Mouse (Mus musculus) midbrain, embryonic 10.5 days (tissue): ENCODE data around the gene Kcnn1. TPM values are rescaled to one million over a fixed set of nuclear protein-coding genes. Genes with fewer than 3 reads are reported as not detected.
A peak's percentile ranks its signal among the peaks of the same experiment; 100 is the strongest.

Experiments
- DNase-seq: peaks from one replicate; pipeline ENCODE4 v3.0.0-alpha.2; 2017; ENCODE audit warnings: low spot score
- H3K27ac ChIP-seq: fragments of 300-500 bp; sonication (generic); replicated peaks from 2 replicates; pipeline ENCODE4 v1.5.1; 2016; ENCODE audit warnings: mild to moderate bottlenecking
- H3K27me3 ChIP-seq: fragments of 300-500 bp; sonication (generic); 2 replicates; pipeline ENCODE4 v1.6.1; 2016; ENCODE audit warnings: low read depth, mild to moderate bottlenecking; ENCODE audit not compliant: poor library complexity, severe bottlenecking
- H3K36me3 ChIP-seq: fragments of 300-500 bp; sonication (generic); 2 replicates; pipeline ENCODE4 v1.6.1; 2016; ENCODE audit warnings: mild to moderate bottlenecking, moderate library complexity
- H3K4me1 ChIP-seq: fragments of 300-500 bp; sonication (generic); 2 replicates; pipeline ENCODE4 v1.6.1; 2016
- H3K4me3 ChIP-seq: fragments of 300-500 bp; sonication (generic); 2 replicates; pipeline ENCODE4 v1.5.1; 2016; ENCODE audit warnings: mild to moderate bottlenecking, moderate library complexity
- H3K9me3 ChIP-seq: fragments of 300-500 bp; sonication (generic); replicated peaks from 2 replicates; pipeline ENCODE4 v1.6.1; 2016; ENCODE audit warnings: mild to moderate bottlenecking
- whole genome bisulfite sequencing: fragments of 180-500 bp; shearing (Covaris S2); methylation state at CpG from one replicate; pipeline ENCODE4 v1.1.7; 2016; 5-methylcytosine and 5-hydroxymethylcytosine counted together
- polyA plus RNA-seq: library from polyadenylated mRNA; unstranded; fragments of >200 nt; fragmentation: Nextera tagmentation; extraction: Ambion mirVana; gene quantifications from 2 replicates; pipeline ENCODE4 v1.2.1, GENCODE M21; 2016

Kcnn1 gene
- polyA plus RNA-seq, 1 experiment from 2014 or later = 9.1 TPM

- no peak for DNase-seq
- Histone ChIP-seq H3K27ac (no peak overlapping the region), H3K4me3 (peak overlapping the region; percentile 29; the same call in 1 of the 2 replicates), H3K36me3 (peaks cover 18% of the 10 kb centered on the region), H3K9me3 (no peaks in the 10 kb centered on the region), H3K4me1 (peaks cover 58% of the 10 kb centered on the region), H3K27me3 (peaks cover 8% of the 10 kb centered on the region)
- WGBS = 92% methylated on average over 5 of the region's 5 CpGs
These were observed 8.2 kb upstream of the Kcnn1 start for GRCm38 (mm10) chr8:70871195-70871807.

DNA sequence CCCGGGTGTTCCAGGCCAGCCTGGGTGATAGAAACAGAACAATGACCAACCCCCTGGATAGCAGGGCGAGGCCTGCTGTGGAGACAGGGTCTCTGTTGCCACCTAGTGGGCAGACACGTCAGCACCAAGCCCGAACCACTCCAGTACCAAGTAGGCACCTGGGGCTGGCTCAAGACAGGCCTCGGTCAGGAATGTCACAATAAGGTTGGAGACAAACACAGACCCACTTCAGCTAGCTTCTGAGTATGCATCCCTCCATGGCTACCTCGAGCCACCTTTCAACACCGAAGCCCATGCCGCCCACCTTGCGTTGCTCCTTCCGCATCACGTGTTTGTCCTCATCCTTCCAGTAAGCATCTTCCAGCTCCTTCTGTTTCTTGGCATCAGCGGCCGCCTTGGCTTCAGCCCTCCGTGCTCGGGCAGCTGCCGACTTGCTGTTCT, 6.6 kb upstream of the Kcnn1 start:
- Histone ChIP-seq H3K9me3 (no peaks in the 10 kb centered on the region), H3K36me3 (peaks cover 18% of the 10 kb centered on the region), H3K4me1 (peaks cover 71% of the 10 kb centered on the region), H3K27ac (peak overlapping the region; percentile 75), H3K4me3 (peak overlapping the region; percentile 41), H3K27me3 (peaks cover 8% of the 10 kb centered on the region)
- DNase-seq = peak; percentile 75
- 51% methylated on average over 16 of the region's 16 CpGs for WGBS

- DNase-seq = no peak
- Histone ChIP-seq H3K27ac (peak overlapping the region; percentile 75), H3K4me3 (peak overlapping the region; percentile 41), H3K36me3 (peaks cover 18% of the 10 kb centered on the region), H3K9me3 (no peaks in the 10 kb centered on the region), H3K27me3 (peaks cover 8% of the 10 kb centered on the region), H3K4me1 (peaks cover 72% of the 10 kb centered on the region)
- 39% methylated on average over 5 of the region's 5 CpGs for WGBS
These were observed 6.1 kb upstream of the Kcnn1 start for GRCm38 (mm10) chr8:70869199-70869571.

DNA sequence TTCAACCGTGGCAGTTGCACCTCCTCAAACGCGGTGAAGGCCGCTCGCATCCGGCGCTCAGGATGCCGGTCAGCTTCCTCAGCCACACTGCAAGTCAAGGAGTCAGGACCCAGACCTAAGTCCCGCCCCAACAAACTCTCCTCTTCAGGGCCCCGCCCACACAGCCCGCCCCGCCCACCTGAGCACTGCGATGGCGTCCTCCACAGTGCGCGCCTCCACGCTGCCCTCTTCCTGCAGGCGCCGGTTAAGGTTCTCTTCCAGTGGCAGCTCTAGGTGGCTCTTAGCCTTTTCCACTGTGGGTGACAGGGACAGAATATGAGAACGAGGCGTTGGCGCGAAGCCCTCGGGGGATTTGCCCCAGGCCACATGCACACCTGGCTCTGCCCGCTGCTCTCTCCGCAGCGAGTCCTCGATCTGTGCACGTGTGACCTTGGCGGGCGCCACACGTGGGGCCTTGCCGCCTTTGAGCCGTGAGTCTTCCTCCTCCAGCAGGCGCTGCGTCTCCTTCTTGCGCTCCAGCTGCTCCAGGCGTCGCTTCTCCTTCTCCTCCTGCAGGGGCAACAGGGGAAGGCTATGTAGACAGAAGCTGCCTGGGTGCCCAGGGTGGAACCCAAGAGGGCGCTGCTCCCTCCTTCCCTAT, 5.6 kb upstream of the Kcnn1 start:
- 10% methylated on average over 40 of the region's 40 CpGs for WGBS
- Histone ChIP-seq H3K27ac (peak overlapping the region; percentile 75), H3K9me3 (no peaks in the 10 kb centered on the region), H3K36me3 (peaks cover 18% of the 10 kb centered on the region), H3K4me1 (peaks cover 74% of the 10 kb centered on the region), H3K4me3 (peak overlapping the region; percentile 41), H3K27me3 (peaks cover 8% of the 10 kb centered on the region)
- peak; percentile 71 for DNase-seq

GRCm38 (mm10) chr8:70866566-70866965, 3.5 kb upstream of the Kcnn1 start:
- peaks cover 29% of the 10 kb centered on the region for H3K27me3 ChIP-seq
- no peak for DNase-seq

DNA sequence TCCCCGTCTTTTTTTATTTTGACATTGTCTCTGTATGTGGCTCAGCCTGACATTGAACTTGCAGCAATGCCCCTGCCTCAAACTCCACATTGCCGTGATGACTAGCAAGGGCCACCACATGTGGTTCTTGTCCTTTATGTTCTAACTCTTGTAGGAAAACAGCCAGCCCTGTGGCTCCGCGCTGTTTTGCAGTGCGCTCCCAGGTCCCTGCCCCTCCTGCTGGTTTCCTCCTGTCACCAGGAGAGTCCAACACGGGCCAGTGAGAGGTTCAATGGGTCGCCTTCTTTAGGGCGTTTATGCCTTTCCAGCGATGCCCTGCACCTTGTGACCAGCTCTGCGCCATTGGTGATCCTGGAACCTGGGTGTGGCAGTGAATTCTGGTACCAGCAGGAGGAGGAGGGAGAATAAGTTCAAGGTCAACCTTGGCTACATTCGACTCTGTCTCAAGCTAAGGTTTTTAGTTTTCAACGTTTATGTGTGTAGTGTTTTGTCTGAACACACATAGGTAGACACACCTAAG, 3.0 kb upstream of the Kcnn1 start:
- Histone ChIP-seq H3K4me1 (peaks cover 81% of the 10 kb centered on the region), H3K9me3 (no peaks in the 10 kb centered on the region), H3K27me3 (peaks cover 34% of the 10 kb centered on the region), H3K27ac (peak overlapping the region; percentile 98), H3K4me3 (peak overlapping the region; percentile 66), H3K36me3 (peaks cover 17% of the 10 kb centered on the region)
- no peak for DNase-seq
- 9% methylated on average over 12 of the region's 12 CpGs for WGBS

More at GRCm38 (mm10) chr8:70866566-70866965, 3.5 kb upstream of the Kcnn1 start:
- peak overlapping the region; percentile 98 for H3K27ac ChIP-seq
- peaks cover 18% of the 10 kb centered on the region for H3K36me3 ChIP-seq
- peaks cover 81% of the 10 kb centered on the region for H3K4me1 ChIP-seq
- peak overlapping the region; percentile 66; the same call in 1 of the 2 replicates for H3K4me3 ChIP-seq
- WGBS = 90% methylated on average over 7 of the region's 7 CpGs
- no peaks in the 10 kb centered on the region for H3K9me3 ChIP-seq

- DNase-seq = peak; percentile 100
- peaks cover 81% of the 10 kb centered on the region for H3K4me1 ChIP-seq
- H3K27me3 ChIP-seq = peaks cover 38% of the 10 kb centered on the region
- no peaks in the 10 kb centered on the region for H3K9me3 ChIP-seq
- H3K4me3 ChIP-seq = peak overlapping the region; percentile 66
- under 1% methylated on average over 46 of the region's 46 CpGs for WGBS
- peaks cover 15% of the 10 kb centered on the region for H3K36me3 ChIP-seq
- peak overlapping the region; percentile 98 for H3K27ac ChIP-seq
These were observed 2.4 kb upstream of the Kcnn1 start for GRCm38 (mm10) chr8:70865350-70866000.

- peaks cover 15% of the 10 kb centered on the region for H3K36me3 ChIP-seq
- peak overlapping the region; percentile 66 for H3K4me3 ChIP-seq
- DNase-seq = peak; percentile 78
- H3K27me3 ChIP-seq = peaks cover 38% of the 10 kb centered on the region
- H3K9me3 ChIP-seq = no peaks in the 10 kb centered on the region
- H3K27ac ChIP-seq = peak overlapping the region; percentile 98
- WGBS = under 1% methylated on average over 24 of the region's 24 CpGs
- peaks cover 79% of the 10 kb centered on the region for H3K4me1 ChIP-seq
These were observed 1.7 kb upstream of the Kcnn1 start for GRCm38 (mm10) chr8:70864712-70865221.

DNA sequence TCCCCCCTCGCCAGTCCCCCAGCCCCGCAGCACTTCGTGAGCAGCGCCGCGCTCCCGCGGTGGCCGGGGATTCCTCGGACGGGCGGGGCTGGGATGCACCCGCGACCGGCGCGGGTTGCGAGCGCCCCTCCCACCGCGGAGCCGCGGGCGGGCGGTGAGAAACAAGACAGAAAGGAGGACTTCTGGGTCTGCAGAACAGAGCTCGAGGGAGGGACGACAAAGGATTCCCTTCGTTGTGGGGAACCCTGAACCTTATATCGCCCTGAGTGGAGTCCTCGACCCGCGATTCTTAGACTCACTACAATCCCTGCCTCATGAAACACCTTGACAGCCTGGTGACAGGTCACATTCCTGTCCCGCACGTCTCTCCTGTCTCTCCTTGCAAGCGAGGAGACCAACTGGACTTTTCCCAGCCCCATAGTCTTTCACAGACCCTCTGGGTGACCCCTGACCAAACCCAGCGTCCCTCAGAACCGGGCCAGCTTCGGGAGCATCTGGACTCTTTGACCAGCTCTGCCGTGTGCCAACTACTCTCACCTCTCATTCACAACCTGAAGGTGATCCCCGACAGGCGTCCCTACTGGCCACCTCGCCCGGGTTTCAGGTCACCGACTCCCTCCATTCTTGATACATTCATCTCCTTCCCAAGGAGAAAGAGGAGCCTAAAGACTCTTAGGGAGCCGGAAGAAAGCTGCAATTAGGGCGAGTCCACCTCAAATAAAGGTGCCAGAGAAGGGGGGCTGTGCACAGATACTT, 1.1 kb upstream of the Kcnn1 start:
- WGBS = 1% methylated on average over 46 of the region's 46 CpGs
- Histone ChIP-seq H3K36me3 (peaks cover 15% of the 10 kb centered on the region), H3K27me3 (peaks cover 38% of the 10 kb centered on the region), H3K4me1 (peaks cover 74% of the 10 kb centered on the region), H3K27ac (peak overlapping the region; percentile 98), H3K4me3 (peak overlapping the region; percentile 66), H3K9me3 (no peaks in the 10 kb centered on the region)
- DNase-seq = peak; percentile 60

- no peak for DNase-seq
- Histone ChIP-seq H3K36me3 (peaks cover 22% of the 10 kb centered on the region), H3K9me3 (no peaks in the 10 kb centered on the region), H3K27ac (peak overlapping the region; percentile 74), H3K27me3 (peaks cover 41% of the 10 kb centered on the region), H3K4me3 (peak overlapping the region; percentile 63; the same call in 1 of the 2 replicates), H3K4me1 (peaks cover 59% of the 10 kb centered on the region)
- 7% methylated on average over 4 of the region's 4 CpGs for WGBS
These were observed 5.5 kb downstream of the Kcnn1 start for GRCm38 (mm10) chr8:70857516-70857915.

GRCm38 (mm10) chr8:70856541-70857197, 6.4 kb downstream of the Kcnn1 start:
- Histone ChIP-seq H3K4me3 (peak overlapping the region; percentile 63), H3K4me1 (peaks cover 55% of the 10 kb centered on the region), H3K36me3 (peaks cover 28% of the 10 kb centered on the region), H3K27me3 (peaks cover 32% of the 10 kb centered on the region), H3K27ac (peak overlapping the region; percentile 74), H3K9me3 (no peaks in the 10 kb centered on the region)
- DNase-seq = peak; percentile 74
- 9% methylated on average over 33 of the region's 33 CpGs for WGBS
